Mouse (Mus musculus) limb, embryonic 14.5 days (tissue): ENCODE data around the gene D6Wsu163e. TPM values are rescaled to one million over a fixed set of nuclear protein-coding genes. Genes with fewer than 3 reads are reported as not detected.

Source experiments
- ATAC-seq: fragments of 200-750 bp; cut with Nextera tagmentation; 2 replicates; pipeline ENCODE4 v1.8.0; 2017; ENCODE audit warnings: low read depth, moderate number of reproducible peaks, moderate TSS enrichment; ENCODE audit not compliant: low FRiP score
- DNase-seq: peaks from one replicate; pipeline ENCODE4 v3.0.0-alpha.2; 2015; ENCODE audit warnings: low spot score
- H3K27ac ChIP-seq: fragments of 300-500 bp; sonication (generic); replicated peaks from 2 replicates; pipeline ENCODE4 v1.5.1; 2014; ENCODE audit warnings: low read depth, mild to moderate bottlenecking, low read length, moderate library complexity, mixed read lengths
- H3K27me3 ChIP-seq: fragments of 300-500 bp; sonication (generic); 2 replicates; pipeline ENCODE4 v1.6.1; 2014; ENCODE audit warnings: low read length, mixed read lengths; ENCODE audit not compliant: control insufficient read depth, insufficient read depth
- H3K36me3 ChIP-seq: fragments of 300-500 bp; sonication (generic); 2 replicates; pipeline ENCODE4 v1.6.1; 2014; ENCODE audit warnings: mild to moderate bottlenecking, low read length, moderate library complexity, mixed read lengths; ENCODE audit not compliant: control insufficient read depth, insufficient read depth
- H3K4me1 ChIP-seq: fragments of 300-500 bp; sonication (generic); 2 replicates; pipeline ENCODE4 v1.6.1; 2014; ENCODE audit warnings: antibody characterized with exemption, low read length, mixed read lengths; ENCODE audit not compliant: control insufficient read depth, insufficient read depth
- H3K4me2 ChIP-seq: fragments of 300-500 bp; sonication (generic); replicated peaks from 2 replicates; pipeline ENCODE4 v1.6.1; 2014; ENCODE audit warnings: low read depth, mild to moderate bottlenecking, low read length, moderate library complexity; ENCODE audit not compliant: severe bottlenecking
- H3K4me3 ChIP-seq: fragments of 300-500 bp; sonication (generic); replicated peaks from 2 replicates; pipeline ENCODE4 v1.5.1; 2014; ENCODE audit warnings: low read length
- H3K9ac ChIP-seq: fragments of 300-500 bp; sonication (generic); 2 replicates; pipeline ENCODE4 v1.6.1; 2014; ENCODE audit warnings: mild to moderate bottlenecking, low read depth, low read length, moderate library complexity; ENCODE audit not compliant: severe bottlenecking
- H3K9me3 ChIP-seq: fragments of 300-500 bp; sonication (generic); 2 replicates; pipeline ENCODE4 v1.6.1; 2016; ENCODE audit warnings: low read length; ENCODE audit not compliant: control insufficient read depth
- POLR2A ChIP-seq: fragments of 200-500 bp; IDR thresholded peaks from 2 replicates; pipeline ENCODE4 v1.8.0; 2012; ENCODE audit warnings: inconsistent platforms, mild to moderate bottlenecking, moderate library complexity, borderline replicate concordance; ENCODE audit not compliant: insufficient read depth, insufficient read length; ENCODE audit errors: extremely low read depth
- WGBS: fragments of 180-500 bp; shearing (Covaris S2); extraction: QIAGEN DNeasy Blood & Tissue Kit; methylation state at CpG from one replicate; pipeline ENCODE4 v1.1.7; 2014; 5-methylcytosine and 5-hydroxymethylcytosine counted together
- polyA plus RNA-seq, 2 experiments: library from polyadenylated mRNA; depleted of rRNA in 1 of 2; stranded (reverse) in 1 of 2; unstranded in 1 of 2; fragments of >200 nt; fragmentation: Nextera tagmentation in 1 of 2; extraction: Ambion mirVana in 1 of 2; gene quantifications; 2 replicates each; pipeline versions ENCODE4 v1.2.1 to v1.2.3; 2012 to 2014

The D6Wsu163e gene
- polyA plus RNA-seq, 2 experiments, result 12.2 to 12.4 TPM

DNA sequence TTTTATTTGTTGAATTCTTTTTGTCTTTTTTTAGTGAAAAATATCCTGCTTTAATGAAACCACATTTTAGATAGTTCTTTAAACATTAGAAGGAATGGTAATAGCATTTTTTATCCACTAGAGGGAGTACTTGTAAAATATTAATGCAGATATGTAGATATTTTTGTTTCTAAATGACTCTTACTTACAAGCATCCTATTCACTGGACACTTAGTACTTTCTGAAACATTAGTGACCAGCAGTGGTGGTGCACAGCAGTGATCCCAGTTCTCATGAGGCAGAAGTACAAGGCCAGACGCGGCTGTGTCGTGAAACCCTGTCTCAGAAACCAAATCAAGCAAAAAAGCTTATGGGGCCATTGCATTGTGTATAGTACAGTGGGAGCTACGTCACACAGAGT is 8.6 kb downstream of the D6Wsu163e start:
- no peak for TF ChIP-seq POLR2A
- Histone ChIP-seq H3K27me3 (no peaks in the 10 kb centered on the region), H3K9me3 (no peaks in the 10 kb centered on the region), H3K9ac (no peak overlapping the region), H3K4me2 (no peak overlapping the region), H3K36me3 (peaks cover 29% of the 10 kb centered on the region), H3K4me3 (no peak overlapping the region), H3K4me1 (no peaks in the 10 kb centered on the region), H3K27ac (no peak overlapping the region)
- 90% methylated on average over 4 of the region's 4 CpGs for WGBS
- no peak for ATAC-seq
- peak; percentile 50 for DNase-seq

DNA sequence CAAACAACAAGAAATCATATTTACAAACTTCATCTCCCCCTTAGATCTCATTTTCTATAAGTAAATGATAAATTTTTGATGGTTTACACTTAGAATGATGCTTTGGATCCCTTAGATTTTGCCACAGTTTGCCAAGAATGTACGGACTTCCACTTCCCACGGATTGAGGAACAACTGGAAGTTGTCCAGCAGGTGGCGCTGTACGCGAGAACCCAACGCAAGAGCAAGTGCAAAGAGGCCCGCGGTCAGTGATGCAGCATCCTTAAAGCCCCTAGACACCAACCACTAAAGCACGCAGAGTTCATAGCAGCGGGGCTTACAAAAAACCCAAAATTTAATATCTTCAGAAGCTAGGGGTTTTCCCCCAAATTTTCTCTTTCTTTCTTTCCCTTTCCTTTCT is 16.0 kb downstream of the D6Wsu163e start:
- no peaks in the 10 kb centered on the region for H3K9me3 ChIP-seq
- ATAC-seq (no peak), DNase-seq (peak; percentile 85)
- no peak for TF ChIP-seq POLR2A
- no peak overlapping the region for H3K9ac ChIP-seq
- H3K36me3 ChIP-seq, result peaks cover 31% of the 10 kb centered on the region
- no peak overlapping the region for H3K4me3 ChIP-seq
- no peak overlapping the region for H3K4me2 ChIP-seq
- H3K27me3 ChIP-seq, result no peaks in the 10 kb centered on the region
- 9% methylated on average over 10 of the region's 10 CpGs for WGBS
- H3K4me1 ChIP-seq, result no peaks in the 10 kb centered on the region
- no peak overlapping the region for H3K27ac ChIP-seq

DNA sequence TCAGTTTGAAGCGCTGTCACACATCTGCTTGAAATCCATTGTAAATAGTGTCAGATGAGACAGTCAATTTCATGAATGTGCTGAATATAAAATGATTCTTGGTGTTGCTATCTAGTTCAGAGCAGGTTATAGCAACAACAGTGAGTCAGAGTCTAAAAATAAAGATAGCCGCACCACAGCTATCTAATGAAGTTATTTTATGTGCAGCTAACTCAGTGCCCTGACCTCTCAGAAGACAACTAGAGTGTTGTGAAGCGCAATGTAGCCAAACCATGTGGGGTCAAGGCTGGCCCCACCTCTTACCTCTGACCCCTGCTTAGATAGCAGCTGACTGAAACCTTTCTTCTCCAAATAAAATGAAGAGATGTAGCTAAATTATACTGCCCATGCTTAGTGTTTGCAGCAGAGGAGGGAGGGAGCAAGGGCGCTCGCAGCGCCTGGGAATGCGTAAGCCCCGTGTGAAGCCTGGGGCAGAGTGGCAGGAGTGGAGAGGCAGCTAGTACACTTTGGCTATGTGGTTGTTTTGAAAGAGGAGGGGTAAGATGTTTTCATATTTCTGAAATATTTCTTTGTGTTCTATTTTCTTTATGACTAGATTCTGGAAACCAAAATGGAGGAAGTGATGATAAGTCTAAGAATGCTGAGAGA is 21.7 kb downstream of the D6Wsu163e start:
- Histone ChIP-seq H3K9me3 (no peaks in the 10 kb centered on the region), H3K4me3 (no peak overlapping the region), H3K4me1 (no peaks in the 10 kb centered on the region), H3K27ac (peak overlapping the region; percentile 55; the same call in 1 of the 2 replicates), H3K9ac (no peak overlapping the region), H3K4me2 (no peak overlapping the region), H3K27me3 (no peaks in the 10 kb centered on the region), H3K36me3 (peaks cover 22% of the 10 kb centered on the region)
- DNase-seq, result no peak
- 69% methylated on average over 8 of the region's 8 CpGs for WGBS
- ATAC-seq, result no peak
- TF ChIP-seq POLR2A, result no peak

DNA sequence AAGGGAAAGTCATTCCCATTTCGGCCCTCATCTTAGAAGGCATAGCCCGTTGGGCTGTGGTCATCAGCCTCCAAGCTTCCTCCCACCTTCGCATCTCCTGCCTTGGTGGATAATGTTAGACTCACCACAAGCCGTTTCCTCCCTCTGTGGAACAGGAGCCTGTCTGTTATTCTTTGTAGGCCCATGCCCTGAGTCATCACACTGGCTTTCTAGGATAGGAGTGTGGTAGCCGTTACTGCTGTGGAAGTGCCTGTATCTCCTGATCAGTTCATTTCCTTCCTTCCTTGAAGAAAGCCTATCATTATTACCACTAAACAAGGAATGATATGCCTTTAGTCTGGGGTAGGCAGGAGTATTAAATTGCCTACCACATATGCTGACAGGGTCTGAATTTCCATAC is 22.9 kb downstream of the D6Wsu163e start:
- H3K27ac ChIP-seq, result no peak overlapping the region
- WGBS, result 85% methylated on average over 5 of the region's 5 CpGs
- no peaks in the 10 kb centered on the region for H3K9me3 ChIP-seq
- no peak overlapping the region for H3K9ac ChIP-seq
- TF ChIP-seq POLR2A, result no peak
- no peak overlapping the region for H3K4me2 ChIP-seq
- H3K4me1 ChIP-seq, result no peaks in the 10 kb centered on the region
- peaks cover 21% of the 10 kb centered on the region for H3K36me3 ChIP-seq
- DNase-seq, result no peak
- H3K27me3 ChIP-seq, result no peaks in the 10 kb centered on the region
- ATAC-seq, result no peak
- no peak overlapping the region for H3K4me3 ChIP-seq

DNA sequence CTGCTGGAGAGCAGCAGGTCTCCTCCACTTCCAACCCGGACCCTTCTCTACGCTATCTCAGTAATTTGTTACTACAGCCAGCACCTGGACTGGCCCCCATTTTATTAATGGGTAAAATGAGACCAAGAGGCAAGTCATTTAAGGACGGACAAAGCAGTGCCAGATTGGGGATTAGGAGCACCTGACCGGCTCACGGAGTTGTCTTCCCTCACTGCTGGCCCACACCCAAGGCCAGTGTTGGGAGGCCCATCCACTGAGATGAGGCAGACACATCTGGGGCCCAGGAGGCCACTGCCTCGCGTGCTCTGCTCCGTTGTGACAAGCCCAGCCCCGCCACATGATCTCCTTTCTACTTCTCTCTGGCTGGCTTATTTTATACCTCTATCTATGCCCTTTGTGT is 23.7 kb downstream of the D6Wsu163e start:
- Histone ChIP-seq H3K9ac (no peak overlapping the region), H3K27me3 (no peaks in the 10 kb centered on the region), H3K4me3 (no peak overlapping the region), H3K4me1 (no peaks in the 10 kb centered on the region), H3K4me2 (no peak overlapping the region), H3K27ac (no peak overlapping the region), H3K36me3 (peaks cover 17% of the 10 kb centered on the region; the same call in 1 of the 2 replicates), H3K9me3 (no peaks in the 10 kb centered on the region)
- no peak for ATAC-seq
- DNase-seq, result no peak
- WGBS, result 67% methylated on average over 9 of the region's 9 CpGs
- TF ChIP-seq POLR2A, result no peak
